Mouse (Mus musculus): Measurements from ENCODE around the gene Gins1.

DNA sequence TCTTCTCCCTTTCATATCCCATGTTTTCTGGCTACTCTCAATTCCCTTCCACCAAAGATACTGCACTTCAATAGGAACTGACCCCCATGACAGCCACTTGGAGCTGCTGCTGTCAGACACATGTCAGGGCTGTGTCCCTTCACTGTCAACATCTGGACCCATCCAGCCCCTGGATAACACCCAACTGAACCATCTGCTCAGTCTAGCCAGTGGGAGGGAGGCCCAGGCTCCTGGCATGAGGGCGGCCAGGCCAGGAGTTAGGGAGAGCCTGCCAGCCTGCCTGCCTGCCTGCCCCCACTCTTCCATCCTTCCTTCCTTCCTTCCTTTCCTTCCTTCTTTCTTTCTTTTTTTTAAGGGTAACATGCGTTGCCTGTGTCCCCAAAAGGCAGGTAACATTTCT, 46.0 kb downstream of the Gins1 start:
- no peak for TF ChIP-seq POLR2A (IDR thresholded peaks at IDR 0.05; ENCODE audit: insufficient read depth, low read length)
- TF ChIP-seq CTCF (IDR thresholded peaks at IDR 0.05; ENCODE audit: low read depth, low read length), result no peak
- TF ChIP-seq EP300 (IDR thresholded peaks at IDR 0.05; ENCODE audit: insufficient read depth, low read depth, low read length), result no peak
